Mouse (Mus musculus): ENCODE data around the gene Rims3. TPM values are rescaled to one million over a fixed set of nuclear protein-coding genes. Genes with fewer than 3 reads are reported as not detected.

Gene Rims3
- polyA plus RNA-seq, 1 experiment from 2014 or later: 0.43 TPM

DNA sequence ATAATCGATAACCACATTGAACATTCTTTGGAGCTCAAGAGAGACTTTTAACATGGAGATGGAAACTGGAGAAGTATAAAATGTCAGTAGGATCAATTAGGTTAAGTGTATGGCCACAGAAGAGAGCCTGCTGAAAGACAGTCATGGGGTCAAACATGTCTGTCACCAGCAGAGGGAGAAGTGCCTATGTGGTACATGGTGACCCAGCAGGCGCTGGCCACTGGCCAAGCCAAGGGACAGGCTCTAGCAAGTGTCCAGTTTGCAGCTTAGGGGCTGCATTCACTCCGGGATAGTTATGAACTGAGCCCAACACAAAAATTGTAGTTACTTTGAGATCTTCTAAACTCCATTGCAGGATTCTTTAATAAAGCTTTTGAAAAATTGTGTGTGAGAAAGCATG, 74.1 kb downstream of the Rims3 start:
- H3K27ac ChIP-seq (replicated peaks in 1 of 2; ENCODE audit: control insufficient read depth in 1 of 2, insufficient read depth in 1 of 2, low read depth in 2 of 2, low read length in 2 of 2): no peak overlapping the region
- no peaks in the 10 kb centered on the region for H3K27me3 ChIP-seq (ENCODE audit: control insufficient read depth, insufficient read depth, low read length)
- H3K9ac ChIP-seq (ENCODE audit: low read length): no peak overlapping the region
- WGBS: 75% methylated on average over 3 of the region's 3 CpGs
- no peak overlapping the region for H3K4me3 ChIP-seq (ENCODE audit: control insufficient read depth in 1 of 2, insufficient read depth in 1 of 2, low read depth in 1 of 2, low read length in 2 of 2)
- no peak for ATAC-seq (ENCODE audit: insufficient number of reproducible peaks, insufficient read depth, low FRiP score, low read depth)
- no peak overlapping the region for H3K4me2 ChIP-seq (ENCODE audit: low read length)
- peaks cover 25% of the 10 kb centered on the region for H3K36me3 ChIP-seq (ENCODE audit: control insufficient read depth, insufficient read depth, low read length)
- H3K9me3 ChIP-seq (ENCODE audit: control insufficient read depth, low read length): peaks cover 9% of the 10 kb centered on the region
- peaks cover 0 to 3% of the 10 kb centered on the region in 2 experiments; a peak in 1 of 4 replicates for H3K4me1 ChIP-seq (ENCODE audit: control insufficient read depth in 2 of 2, insufficient read depth in 2 of 2, low read length in 2 of 2)

- no peak overlapping the region for H3K4me2 ChIP-seq (ENCODE audit: low read length)
- no peaks in the 10 kb centered on the region for H3K27me3 ChIP-seq (ENCODE audit: control insufficient read depth, insufficient read depth, low read length)
- H3K4me3 ChIP-seq (ENCODE audit: control insufficient read depth in 1 of 2, insufficient read depth in 1 of 2, low read depth in 1 of 2, low read length in 2 of 2): no peak overlapping the region
- no peak overlapping the region for H3K9ac ChIP-seq (ENCODE audit: low read length)
- no peak for ATAC-seq (ENCODE audit: insufficient number of reproducible peaks, insufficient read depth, low FRiP score, low read depth)
- H3K9me3 ChIP-seq (ENCODE audit: control insufficient read depth, low read length): peaks cover 9% of the 10 kb centered on the region
- no peaks in the 10 kb centered on the region for H3K4me1 ChIP-seq (ENCODE audit: control insufficient read depth in 2 of 2, insufficient read depth in 2 of 2, low read length in 2 of 2)
- H3K36me3 ChIP-seq (ENCODE audit: control insufficient read depth, insufficient read depth, low read length): peaks cover 41% of the 10 kb centered on the region
- H3K27ac ChIP-seq (replicated peaks in 1 of 2; ENCODE audit: control insufficient read depth in 1 of 2, insufficient read depth in 1 of 2, low read depth in 2 of 2, low read length in 2 of 2): no peak overlapping the region
- 92% methylated on average over 18 of the region's 18 CpGs for WGBS
These were observed 76.1 kb downstream of the Rims3 start for GRCm38 (mm10) chr4:120930736-120931135.

GRCm38 (mm10) chr4:120935006-120935405, 80.4 kb downstream of the Rims3 start:
- H3K4me3 ChIP-seq (ENCODE audit: control insufficient read depth in 1 of 2, insufficient read depth in 1 of 2, low read depth in 1 of 2, low read length in 2 of 2): no peak overlapping the region
- peaks cover 41% of the 10 kb centered on the region for H3K36me3 ChIP-seq (ENCODE audit: control insufficient read depth, insufficient read depth, low read length)
- H3K9ac ChIP-seq (ENCODE audit: low read length): no peak overlapping the region
- WGBS: 57% methylated on average over 3 of the region's 3 CpGs
- no peaks in the 10 kb centered on the region for H3K27me3 ChIP-seq (ENCODE audit: control insufficient read depth, insufficient read depth, low read length)
- no peak overlapping the region for H3K27ac ChIP-seq (replicated peaks in 1 of 2; ENCODE audit: control insufficient read depth in 1 of 2, insufficient read depth in 1 of 2, low read depth in 2 of 2, low read length in 2 of 2)
- no peaks in the 10 kb centered on the region for H3K4me1 ChIP-seq (ENCODE audit: control insufficient read depth in 2 of 2, insufficient read depth in 2 of 2, low read length in 2 of 2)
- peaks cover 9% of the 10 kb centered on the region for H3K9me3 ChIP-seq (ENCODE audit: control insufficient read depth, low read length)
- H3K4me2 ChIP-seq (ENCODE audit: low read length): no peak overlapping the region
- ATAC-seq (ENCODE audit: insufficient number of reproducible peaks, insufficient read depth, low FRiP score, low read depth): no peak

Small RNAs within 50 kb of the gene (microRNA-seq; reads per million reads assigned to microRNA genes)
- not detected for gene Gm23936

Other genes starting within 250 kb of the Rims3 start
- 24.2 and 27.1 TPM in 2 replicates for gene Cited4, start 188.2 kb upstream of the Rims3 start, polyA plus RNA-seq (2014; fragmentation: Nextera tagmentation; extraction: Ambion mirVana)
- gene Kcnq4, start 106.2 kb upstream of the Rims3 start, polyA plus RNA-seq (2014; fragmentation: Nextera tagmentation; extraction: Ambion mirVana): 0.24 and 0.54 TPM in 2 replicates
- 104 and 107 TPM in 2 replicates for gene Nfyc, start 23.2 kb upstream of the Rims3 start, polyA plus RNA-seq (2014; fragmentation: Nextera tagmentation; extraction: Ambion mirVana)
- 8.1 and 10.8 TPM in 2 replicates for gene Exo5, start 70.2 kb downstream of the Rims3 start, polyA plus RNA-seq (2014; fragmentation: Nextera tagmentation; extraction: Ambion mirVana)
- gene Zfp69, start 96.9 kb downstream of the Rims3 start, polyA plus RNA-seq (2014; fragmentation: Nextera tagmentation; extraction: Ambion mirVana): 13.5 and 14.3 TPM in 2 replicates
- gene Smap2, start 162.4 kb downstream of the Rims3 start, polyA plus RNA-seq (2014; fragmentation: Nextera tagmentation; extraction: Ambion mirVana): 13.7 and 14.8 TPM in 2 replicates
- gene Col9a2, start 184.6 kb downstream of the Rims3 start, polyA plus RNA-seq (2014; fragmentation: Nextera tagmentation; extraction: Ambion mirVana): 6.3 and 6.5 TPM in 2 replicates
- 20.5 and 20.8 TPM in 2 replicates for gene Zmpste24, start 243.4 kb downstream of the Rims3 start, polyA plus RNA-seq (2014; fragmentation: Nextera tagmentation; extraction: Ambion mirVana)